Mouse (Mus musculus) cerebellum, postnatal 14 days (tissue): ENCODE measurements around the gene Ndufb3.
"Not testable (repeated sequence)": the region's sequence is repeated elsewhere in the genome, so short reads cannot be mapped to it uniquely, and the experiment has no call there.

ENCODE experiments used
- DNase-seq, 2 experiments: peaks; one replicate each; pipeline ENCODE4 v3.0.0; 2021; ENCODE audit warnings: mixed read lengths in 2 of 2

Gene Ndufb3

DNA sequence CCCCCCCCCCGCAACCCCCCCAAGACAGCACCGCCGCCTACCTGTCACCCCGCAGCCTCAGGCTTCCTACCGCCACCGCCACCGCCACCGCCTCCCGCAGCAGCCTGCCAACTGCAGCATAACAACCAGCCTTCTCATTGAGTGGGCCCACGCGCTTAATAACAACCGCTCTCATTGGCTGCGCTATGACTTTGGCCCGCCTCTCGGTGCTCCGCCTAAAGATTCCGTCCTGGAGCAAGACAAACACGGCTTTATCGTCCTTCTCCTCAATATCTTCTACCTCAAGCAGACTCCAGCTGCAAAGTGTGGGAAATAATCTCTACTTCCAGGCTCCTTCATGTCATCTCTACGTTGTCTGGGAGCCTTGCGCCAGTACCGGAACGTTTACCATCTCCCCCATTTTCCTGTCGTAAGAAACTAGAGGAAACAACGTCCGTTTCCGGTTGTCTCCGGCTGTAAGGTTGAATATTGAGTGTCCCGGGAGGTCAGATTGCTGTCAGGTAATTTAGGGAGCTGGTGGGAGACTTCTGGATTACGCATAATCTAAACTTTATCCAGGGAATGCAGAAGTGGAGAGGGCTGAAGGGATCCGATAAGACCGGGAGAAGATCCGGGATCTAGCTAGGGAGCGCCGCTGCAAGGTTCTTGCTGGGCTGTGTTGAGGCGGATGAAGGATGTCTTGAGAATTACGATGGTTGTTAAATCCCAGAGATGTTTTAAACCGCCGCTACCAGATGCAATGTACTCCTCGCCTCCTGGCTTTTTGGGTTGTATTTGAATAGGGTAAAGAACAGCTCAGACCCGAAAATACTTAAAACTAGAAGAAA, at the start of gene Ndufb3, which contains the start of gene Fam126b:
Gene Ndufb3, plus strand, starts transcription at position 214 of the 827 bp plus-strand sequence.
Gene Fam126b, minus strand, starts transcription at position 153 of the 827 bp plus-strand sequence.
- peak; percentile 92 to 93 for DNase-seq

DNA sequence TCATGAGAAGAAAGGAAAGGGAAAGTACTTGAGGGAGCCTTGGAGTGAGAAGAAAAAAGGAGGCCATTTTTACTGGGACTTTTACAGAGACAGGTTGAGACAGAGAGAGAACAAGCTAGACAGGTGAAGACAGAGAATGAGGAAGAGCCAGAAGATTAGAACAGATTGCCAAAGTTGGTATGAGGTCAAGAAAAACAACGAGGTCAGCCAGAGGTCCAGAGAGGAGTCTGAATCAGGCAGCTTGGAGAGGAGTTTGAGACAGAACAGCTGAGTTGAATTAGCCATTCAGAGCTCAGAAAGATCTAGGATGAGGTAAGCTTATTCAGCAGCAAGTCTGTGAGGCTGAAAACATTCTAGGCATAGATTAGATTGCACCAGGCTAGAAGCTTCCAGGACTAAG, 44.8 kb upstream of the Ndufb3 start:
- no peak for DNase-seq

DNA sequence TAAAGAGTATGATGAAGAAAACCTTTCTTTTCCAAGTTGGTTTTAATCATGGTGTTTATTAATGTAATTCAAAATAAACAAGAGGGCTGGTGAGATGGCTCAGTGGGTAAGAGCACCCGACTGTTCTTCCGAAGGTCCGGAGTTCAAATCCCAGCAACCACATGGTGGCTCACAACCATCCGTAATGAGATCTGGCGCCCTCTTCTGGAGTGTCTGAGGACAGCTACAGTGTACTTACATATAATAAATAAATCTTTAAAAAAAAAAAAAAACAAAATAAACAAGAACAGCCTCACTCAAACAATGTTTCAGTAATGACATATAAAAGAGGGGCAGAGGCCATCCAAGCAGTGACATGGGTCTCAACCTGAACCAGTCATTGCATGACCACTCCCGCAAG, 25.8 kb upstream of the Ndufb3 start:
- not testable (repeated sequence) for DNase-seq

DNA sequence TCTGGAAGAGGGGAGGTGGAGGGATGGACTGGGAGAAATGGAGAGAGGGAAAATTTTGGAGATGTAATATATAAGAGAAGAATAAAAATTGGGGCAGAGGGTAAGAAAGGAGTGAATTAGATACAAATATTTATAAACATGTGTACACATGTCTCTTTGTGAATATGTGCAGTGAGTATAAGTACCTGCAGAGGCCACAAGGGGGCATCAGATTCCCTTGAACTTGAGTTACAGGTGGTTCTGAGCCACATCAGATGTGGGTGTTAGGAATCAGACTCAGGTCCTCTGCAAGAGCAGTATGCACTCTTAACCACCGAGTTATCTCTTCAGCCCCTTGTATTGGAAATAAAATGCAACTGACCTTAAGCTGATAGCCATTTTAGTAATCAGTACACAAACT, 23.7 kb upstream of the Ndufb3 start:
- peak; percentile 56 to 85 for DNase-seq

DNA sequence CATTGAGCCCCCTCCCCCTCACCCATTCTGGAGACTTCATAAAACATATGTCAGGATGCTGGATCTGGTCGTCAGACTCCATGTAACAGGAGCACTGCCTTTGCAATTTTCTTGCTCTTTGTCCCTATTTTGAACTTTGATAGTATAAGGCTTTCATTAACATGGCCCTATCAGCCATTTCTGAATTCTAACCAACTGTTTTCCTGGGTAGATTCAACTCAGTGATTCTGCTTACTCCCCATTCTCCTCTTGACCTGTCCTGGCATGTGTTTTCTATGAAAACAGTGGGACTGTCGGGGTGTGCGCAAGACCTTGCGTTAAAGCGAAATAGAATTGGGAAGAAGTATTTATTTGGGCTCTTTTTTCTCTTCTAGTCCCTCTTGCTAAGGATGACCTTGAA, 21.2 kb upstream of the Ndufb3 start:
- DNase-seq: no peak

DNA sequence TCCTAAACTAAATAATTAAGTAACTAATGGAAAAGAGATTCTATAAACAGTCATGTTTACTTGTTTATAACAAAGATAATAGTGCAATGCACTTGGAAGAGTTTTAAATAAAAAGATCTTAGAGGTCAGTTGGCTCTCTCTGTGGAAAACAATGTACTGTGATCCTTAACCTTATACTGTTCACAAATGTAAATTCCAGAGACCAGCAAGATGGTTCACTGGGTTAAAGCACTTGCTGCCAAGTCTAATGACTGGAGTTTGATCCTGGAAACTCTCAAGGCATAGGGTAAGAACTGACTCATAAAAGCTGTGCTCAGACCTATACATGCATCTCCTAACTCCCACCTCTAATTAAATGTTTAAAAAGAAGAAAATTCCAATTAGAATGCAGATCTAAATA, 19.6 kb upstream of the Ndufb3 start:
- DNase-seq: no peak

DNA sequence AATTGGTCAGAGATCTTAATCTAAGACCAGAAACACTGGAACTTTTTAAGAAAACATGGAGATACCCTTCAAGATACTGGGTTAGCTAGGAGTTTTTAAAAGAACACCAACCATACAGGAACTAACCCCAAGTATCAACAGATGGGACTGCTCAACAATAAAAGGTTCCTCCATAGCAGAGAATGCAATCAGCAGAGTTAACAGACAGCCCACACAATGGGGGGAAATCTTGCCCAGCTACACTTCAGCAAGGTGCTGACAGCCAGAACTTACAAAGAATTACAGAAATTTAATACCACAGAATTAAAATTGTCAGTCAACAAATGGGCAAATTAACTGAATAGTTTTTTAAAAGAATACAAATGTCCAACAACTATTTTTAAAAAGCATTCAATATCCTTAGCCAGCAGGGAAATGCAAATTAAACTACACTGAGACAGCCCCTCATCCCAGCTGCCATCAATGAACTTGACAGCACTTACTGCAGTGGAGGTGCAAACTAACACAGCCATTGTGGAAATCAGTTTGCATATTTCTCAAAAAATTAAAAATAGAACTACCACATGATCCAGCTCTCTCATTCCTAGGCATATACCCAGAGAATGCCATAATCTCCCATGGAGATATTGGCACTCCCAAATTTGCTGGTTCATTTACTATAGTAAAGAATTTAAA, 17.6 kb upstream of the Ndufb3 start:
- DNase-seq: no peak

DNA sequence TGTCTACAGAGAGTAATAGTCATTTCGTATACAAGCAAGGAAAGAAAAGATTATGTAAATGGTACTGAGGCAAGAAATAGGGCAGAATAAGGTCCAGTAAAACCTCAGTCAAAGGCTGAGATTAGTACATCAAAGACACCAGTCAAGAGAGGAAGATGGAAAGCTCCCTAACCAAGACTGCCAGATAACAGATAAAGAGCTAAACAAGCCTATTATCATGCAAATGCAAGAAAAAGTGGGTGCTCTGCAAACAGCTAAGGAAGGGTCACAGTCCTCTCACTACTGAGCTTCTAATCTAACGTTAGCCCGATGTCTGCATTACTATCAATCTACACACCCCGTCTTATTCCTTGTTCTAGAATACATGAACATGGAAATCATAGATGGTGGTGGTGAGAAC, 15.7 kb upstream of the Ndufb3 start:
- DNase-seq: no peak

DNA sequence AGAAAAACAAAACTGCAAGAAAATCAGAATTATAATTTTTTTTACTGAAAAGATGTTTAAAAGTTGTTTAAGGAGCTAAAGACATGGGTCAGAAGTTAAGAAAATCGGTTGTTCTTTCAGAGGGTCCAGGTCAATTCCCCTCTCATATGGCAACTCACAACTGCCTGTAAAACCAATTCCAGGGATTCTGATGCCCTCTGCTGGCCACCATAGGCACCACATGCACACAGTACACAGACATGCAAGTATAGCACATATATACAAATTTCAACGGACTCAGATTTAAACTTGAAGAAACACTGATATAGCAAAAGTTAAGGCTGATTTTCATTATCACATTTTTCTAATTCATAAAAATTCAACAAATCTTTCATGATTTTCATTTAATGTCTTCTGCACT, 7.0 kb upstream of the Ndufb3 start:
- peak; percentile 30 to 57 for DNase-seq

DNA sequence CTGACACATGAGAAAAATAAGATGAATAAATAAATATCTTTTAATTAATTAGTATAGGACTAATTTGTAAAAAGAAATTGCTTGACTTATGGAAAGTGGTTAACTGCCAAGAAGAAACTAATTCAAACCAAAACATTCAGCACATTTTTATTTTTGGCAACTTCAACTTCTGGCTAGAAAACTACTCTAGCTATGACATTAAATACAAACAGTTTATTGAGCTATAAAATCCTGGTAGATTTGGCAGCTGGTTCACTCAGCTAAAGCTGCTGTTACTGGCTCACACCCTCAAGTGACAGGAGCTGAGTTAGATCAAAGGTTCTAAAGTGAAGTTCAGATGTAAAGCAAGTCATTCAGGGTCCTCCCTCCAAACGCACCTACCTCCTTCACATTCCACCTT, 3.6 kb upstream of the Ndufb3 start:
- DNase-seq: no peak

DNA sequence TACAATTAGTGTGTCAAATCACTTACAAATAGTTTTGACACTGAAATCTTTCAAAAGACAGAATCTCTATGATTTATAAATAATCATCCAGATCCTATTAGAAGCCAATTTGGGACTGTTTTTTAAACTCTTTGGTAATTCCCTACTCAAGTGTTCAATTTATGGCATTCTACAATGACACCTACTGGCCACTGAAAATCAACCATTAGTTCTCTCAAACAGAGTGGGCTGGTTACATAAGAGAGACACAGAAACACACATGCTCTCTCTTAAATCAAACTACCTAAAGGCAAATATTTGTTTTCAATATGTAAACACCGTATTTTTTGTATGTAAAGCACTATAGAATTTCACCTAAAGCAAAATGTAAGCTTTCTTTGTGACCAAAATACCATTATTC, 1.9 kb upstream of the Ndufb3 start:
- DNase-seq: peak in 1 of 2 experiments; percentile 35

DNA sequence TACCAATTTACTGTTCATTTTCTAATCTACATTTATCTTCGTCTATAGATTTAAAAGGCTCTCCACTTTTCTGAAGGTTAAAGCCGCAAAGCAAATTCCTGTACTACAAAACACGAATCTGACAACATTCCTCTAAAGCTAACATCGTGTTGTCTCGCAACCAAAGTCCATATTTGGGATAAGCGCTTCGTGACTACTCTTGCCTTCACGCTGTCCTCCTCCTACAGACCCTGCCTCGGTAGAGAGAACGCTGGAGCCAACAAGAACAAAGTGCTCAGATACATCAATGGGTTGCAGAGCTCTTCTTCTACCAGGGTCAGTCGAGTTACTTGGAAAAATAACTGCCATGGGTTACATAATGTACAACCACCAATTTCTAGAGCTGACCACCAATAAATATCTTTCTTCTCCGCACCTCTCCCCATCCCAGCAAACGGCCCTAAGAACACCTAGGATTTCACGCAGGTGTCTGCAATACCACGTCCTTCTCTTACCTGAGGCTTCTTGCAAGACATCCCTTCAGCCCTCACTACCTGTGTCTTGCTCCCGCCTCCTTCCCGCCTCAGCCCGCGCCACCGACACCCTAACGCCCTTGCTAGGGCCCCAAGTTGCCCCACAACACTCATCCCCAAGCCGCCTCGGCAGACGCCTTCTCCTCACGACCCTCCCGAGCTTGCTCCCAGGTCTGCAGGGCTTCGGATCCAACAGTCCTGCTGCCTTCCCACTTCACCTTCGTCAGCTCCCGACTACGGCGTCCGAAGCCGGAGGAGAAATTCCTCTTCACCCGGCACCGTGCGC, 612 bp upstream of the Ndufb3 start:
- peak in 1 of 2 experiments; percentile 14 for DNase-seq

DNA sequence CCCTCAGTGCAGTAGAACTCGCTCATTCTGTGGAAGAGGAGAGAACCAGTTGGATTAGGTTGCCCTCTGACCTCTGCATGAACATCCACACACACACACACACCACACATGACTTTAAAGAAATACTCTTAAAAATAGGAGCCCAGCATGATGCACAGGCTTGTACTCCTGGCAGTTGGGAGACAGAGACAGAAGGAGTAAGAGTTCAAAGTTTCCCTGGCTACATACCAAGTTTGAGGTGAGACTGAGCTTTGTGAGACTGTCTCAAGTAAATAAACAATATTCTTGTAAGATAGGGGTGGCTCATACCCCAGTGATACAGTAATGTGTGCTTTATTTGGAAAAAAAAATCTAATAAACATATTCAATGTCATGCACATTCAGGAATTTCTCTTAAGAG, 1.3 kb downstream of the Ndufb3 start:
- no peak for DNase-seq

DNA sequence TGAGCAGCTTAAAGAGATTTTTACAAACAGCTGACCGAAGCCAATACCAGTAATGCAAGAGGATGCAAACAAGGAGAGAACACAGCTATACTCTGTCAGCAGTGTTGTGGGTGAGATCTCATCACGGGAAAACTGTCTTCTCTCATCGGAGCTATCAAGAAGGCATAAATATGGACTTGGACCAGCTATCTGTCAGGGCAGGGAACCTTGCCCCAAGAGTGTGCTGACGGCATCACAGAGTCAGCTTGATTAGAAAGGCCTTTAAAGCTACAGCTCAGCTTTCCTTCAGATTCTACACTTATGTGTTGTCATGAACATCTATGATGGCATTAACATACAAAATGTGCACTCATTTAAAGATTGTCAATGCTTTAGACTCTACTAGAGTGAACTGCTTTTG, 16.5 kb downstream of the Ndufb3 start:
- DNase-seq: no peak

DNA sequence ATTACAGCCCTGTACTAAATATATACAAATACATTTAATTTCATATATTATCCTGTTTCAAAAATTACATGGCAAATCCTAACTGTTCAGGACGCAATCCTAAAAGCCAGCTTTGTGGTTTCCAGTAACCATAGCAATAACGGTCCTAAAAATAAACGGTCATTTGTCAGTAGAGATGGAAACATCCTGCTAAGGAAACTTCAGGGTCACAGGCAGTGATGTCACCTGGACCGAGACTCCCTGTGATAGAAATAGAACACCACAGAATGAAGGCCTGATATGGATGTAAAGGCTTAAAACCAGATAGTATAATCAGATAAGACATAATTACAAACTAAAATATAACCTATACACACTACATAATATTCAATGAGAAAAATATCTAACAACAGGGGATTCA, 17.6 kb downstream of the Ndufb3 start:
- no peak for DNase-seq

DNA sequence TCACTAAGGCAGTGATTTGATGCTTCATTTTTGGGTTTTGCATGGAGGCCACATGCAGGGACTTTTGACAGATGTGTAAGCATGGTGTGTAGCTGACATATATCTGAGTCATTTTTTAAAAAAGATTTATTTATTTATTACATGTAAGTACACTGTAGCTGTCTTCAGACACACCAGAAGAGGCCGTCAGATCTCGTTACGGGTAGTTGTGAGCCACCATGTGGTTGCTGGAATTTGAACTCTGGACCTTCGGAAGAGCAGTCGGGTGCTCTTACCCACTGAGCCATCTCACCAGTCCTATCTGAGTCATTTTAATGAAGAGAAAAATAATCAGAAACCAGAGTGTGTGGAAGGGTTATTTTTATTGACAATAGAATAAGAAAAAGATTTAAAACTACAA, 23.4 kb downstream of the Ndufb3 start:
- DNase-seq: not testable (repeated sequence)

DNA sequence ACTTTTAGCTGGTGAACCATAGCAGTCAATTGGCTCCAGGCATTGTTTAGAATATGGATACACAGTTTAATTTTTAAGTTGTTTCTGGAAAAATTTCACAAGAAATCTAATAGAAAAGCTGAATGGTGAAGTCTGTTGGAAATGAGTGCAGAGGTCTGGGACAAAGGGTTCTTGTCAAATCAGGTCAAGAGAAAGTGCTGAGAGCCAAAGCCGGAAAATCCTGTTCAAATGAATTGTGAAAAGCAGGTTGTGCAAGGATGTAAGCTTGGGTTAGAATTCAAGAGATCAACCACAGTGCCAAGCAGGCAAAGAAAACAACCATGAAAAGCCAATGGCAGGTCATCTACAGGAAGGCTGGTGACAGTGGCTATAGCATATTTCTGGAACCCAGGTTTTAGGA, 24.0 kb downstream of the Ndufb3 start:
- no peak for DNase-seq

DNA sequence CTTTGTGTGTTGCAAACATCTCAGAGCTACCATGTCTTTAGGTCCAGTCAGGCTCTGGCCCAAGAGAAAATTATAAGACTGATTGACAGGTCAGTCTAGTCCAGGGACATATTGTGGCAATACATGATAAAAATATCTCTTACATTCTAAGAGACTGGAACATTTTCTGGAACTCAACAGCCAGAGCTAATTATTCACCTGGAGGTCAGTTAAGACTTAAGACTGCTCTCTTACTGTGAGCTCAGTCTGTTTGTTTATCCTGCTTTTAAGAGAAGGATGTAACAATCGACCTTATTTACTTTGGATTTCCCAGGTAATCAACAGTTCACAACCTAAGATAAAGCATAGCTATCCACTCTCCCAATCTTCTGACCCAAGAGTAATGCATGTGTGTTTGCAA, 24.4 kb downstream of the Ndufb3 start:
- no peak for DNase-seq

DNA sequence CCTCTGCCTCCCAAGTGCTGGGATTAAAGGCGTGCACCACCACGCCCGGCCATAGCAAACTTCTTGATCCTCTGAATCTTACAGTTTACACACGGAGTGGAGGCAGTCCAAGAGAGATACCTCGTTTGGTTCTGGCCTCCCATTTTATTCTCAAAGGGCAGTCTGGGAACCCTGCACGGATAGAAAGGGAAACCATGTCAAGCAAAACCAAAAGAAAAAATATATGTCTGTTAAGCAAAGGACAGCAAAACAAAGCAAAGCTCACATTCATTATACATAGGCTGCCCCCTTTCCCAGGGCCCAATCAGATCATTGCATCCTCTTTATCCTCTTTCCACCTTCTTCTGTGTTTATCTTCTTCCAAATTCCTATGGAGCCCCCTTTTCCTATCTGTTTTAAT, 27.6 kb downstream of the Ndufb3 start:
- peak in 1 of 2 experiments; percentile 32 for DNase-seq

DNA sequence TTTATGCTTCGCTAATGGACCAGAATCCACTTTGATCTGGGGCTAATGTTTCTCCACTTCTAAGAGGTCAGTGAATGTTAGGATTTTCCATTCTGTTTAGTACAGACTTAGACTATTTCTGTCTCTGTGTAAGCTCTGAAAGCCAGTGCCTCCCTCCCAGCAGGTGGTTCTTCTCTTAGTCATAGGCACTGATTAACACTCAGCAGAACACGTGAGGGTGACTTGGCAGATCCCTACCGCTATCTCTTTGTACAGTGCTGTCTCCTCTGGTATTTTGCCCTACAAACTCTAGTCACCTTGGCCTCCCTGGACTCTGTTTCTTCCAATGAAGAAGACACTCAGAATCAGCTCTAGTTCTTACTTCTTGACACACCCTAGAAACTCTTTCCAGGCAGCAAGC, 28.2 kb downstream of the Ndufb3 start:
- no peak for DNase-seq

DNA sequence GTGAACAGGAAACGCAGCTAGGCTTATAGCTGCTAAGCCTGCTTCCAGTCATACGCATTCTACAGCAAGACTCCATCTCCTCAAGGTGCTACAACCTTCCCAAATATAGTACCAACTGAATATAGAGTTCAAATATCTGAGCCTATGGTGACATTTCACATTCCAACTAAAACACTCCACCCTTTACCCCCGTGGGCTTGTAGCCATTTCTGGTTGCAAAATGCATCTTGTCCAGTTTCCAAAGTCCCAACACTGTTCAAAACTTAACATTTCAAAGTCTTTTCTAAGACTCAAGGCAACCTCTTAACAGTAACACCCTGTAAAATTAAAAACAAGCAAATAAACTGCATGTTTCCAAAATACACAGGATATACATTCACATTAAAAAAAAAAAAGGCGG, 29.0 kb downstream of the Ndufb3 start:
- no peak for DNase-seq

DNA sequence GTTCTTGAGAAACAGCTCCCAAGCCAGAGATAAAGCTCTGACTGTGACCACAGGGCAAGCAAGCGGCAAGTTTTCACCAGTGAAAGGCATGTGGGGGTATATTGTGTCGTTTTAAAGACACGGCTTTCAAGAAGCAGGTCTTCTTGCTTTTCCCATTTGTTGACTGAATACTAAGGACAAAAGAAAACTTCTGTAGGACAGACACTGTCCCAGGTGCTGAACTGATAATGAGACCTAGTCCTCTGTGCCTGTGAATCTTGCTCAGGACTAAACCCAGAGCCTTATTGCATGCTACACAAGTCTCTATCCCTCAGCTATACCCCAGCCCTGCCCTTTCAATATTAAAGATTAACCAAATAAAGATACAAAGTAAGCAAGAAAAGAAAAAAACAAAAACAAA, 30.0 kb downstream of the Ndufb3 start:
- no peak for DNase-seq

DNA sequence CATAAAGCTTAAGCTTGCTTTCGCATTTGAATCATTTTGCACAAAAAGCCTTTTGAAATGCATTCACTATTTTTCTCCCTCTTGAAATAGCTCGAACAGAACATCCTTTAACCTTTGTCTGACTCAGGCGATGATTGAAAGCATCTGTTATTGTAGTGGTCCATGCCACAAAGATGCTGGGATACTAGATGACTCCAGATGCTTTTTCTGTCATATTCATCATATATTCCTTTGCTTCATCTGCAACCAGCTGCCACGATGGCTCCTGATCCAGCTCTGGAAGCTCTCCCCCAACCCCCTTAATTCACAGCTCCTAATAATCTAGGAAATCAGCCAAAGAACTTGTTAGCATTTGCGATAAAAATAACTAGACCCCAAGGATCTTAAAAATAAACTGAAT, 30.9 kb downstream of the Ndufb3 start:
- no peak for DNase-seq
